Mouse (Mus musculus) CH12.LX (cell line): ENCODE measurements around the gene Tent5b. TPM values are rescaled to one million over a fixed set of nuclear protein-coding genes. Genes with fewer than 3 reads are reported as not detected.
A peak's percentile ranks its signal among the peaks of the same experiment; 100 is the strongest.

Experiments used
- DNase-seq: peaks from one replicate; pipeline ENCODE4 v3.0.0-alpha.2; 2013; ENCODE audit errors: extremely low read depth
- H3K27ac ChIP-seq: 2 replicates; pipeline ENCODE4 v1.5.1; 2012; ENCODE audit warnings: low read depth, mild to moderate bottlenecking, control low read depth, moderate library complexity; ENCODE audit not compliant: insufficient read depth
- H3K27me3 ChIP-seq: replicated peaks from 2 replicates; pipeline ENCODE3; 2012; ENCODE audit warnings: inconsistent platforms
- H3K36me3 ChIP-seq, 2 experiments: replicated peaks in 1 of 2; 2 replicates each; pipeline versions ENCODE3 to v1.6.1; 2012; ENCODE audit warnings: inconsistent platforms in 1 of 2, low read length in 1 of 2, mild to moderate bottlenecking in 1 of 2, mixed read lengths in 1 of 2, moderate library complexity in 1 of 2; ENCODE audit not compliant: control insufficient read depth in 1 of 2, insufficient read depth in 1 of 2
- H3K4me1 ChIP-seq, 2 experiments: 2 replicates each; pipeline ENCODE4 v1.6.1; 2012; ENCODE audit warnings: inconsistent platforms in 1 of 2, moderate library complexity in 1 of 2; ENCODE audit not compliant: insufficient read depth in 2 of 2, control insufficient read depth in 1 of 2
- H3K4me2 ChIP-seq: 2 replicates; pipeline ENCODE4 v1.6.1; 2012; ENCODE audit warnings: low read depth, mild to moderate bottlenecking, control low read depth; ENCODE audit not compliant: poor library complexity, insufficient read depth, severe bottlenecking
- H3K4me3 ChIP-seq, 3 experiments: fragments of 150-350 bp in 1 of 3; sonication (generic) in 1 of 3; replicated peaks in 1 of 3; 2 replicates each; pipeline versions ENCODE3 to v1.5.1; 2011 to 2012; ENCODE audit warnings: low read depth in 2 of 3, low read length in 2 of 3, mild to moderate bottlenecking in 2 of 3, moderate library complexity in 2 of 3, control low read depth in 1 of 3, improper control_type of control experiment in 1 of 3, inconsistent platforms in 1 of 3, mixed read lengths in 1 of 3; ENCODE audit not compliant: poor library complexity in 1 of 3
- H3K79me2 ChIP-seq: replicated peaks from 2 replicates; pipeline ENCODE4 v1.6.1; 2012; ENCODE audit warnings: mild to moderate bottlenecking, moderate library complexity; ENCODE audit not compliant: control insufficient read depth, poor library complexity, insufficient read depth, severe bottlenecking; ENCODE audit errors: extremely low read depth
- H3K9ac ChIP-seq: 2 replicates; pipeline ENCODE4 v1.6.1; 2012; ENCODE audit warnings: low read depth, mild to moderate bottlenecking, control low read depth, moderate library complexity; ENCODE audit not compliant: insufficient read depth
- H3K9me3 ChIP-seq: replicated peaks from 2 replicates; pipeline ENCODE3; 2012; ENCODE audit warnings: low read length, inconsistent platforms, mixed read lengths
- BHLHE40 ChIP-seq: IDR thresholded peaks from 2 replicates; pipeline ENCODE4 v1.6.1; 2011; ENCODE audit warnings: mild to moderate bottlenecking, low read depth, low read length, improper control_type of control experiment
- CTCF ChIP-seq, 2 experiments: IDR thresholded peaks in 1 of 2; conservative IDR thresholded peaks in 1 of 2; 2 replicates each; pipeline ENCODE4 v1.5.1; 2011 to 2012; ENCODE audit warnings: low read depth in 2 of 2, low read length in 2 of 2, improper control_type of control experiment in 1 of 2, inconsistent platforms in 1 of 2, mild to moderate bottlenecking in 1 of 2, moderate library complexity in 1 of 2
- E2F4 ChIP-seq: IDR thresholded peaks from 2 replicates; pipeline ENCODE4 v1.6.1; 2011; ENCODE audit warnings: low read depth, low read length, improper control_type of control experiment; ENCODE audit not compliant: insufficient replicate concordance
- ELF1 ChIP-seq: IDR thresholded peaks from 2 replicates; pipeline ENCODE4 v1.6.1; 2014; ENCODE audit warnings: low read depth, mild to moderate bottlenecking, inconsistent platforms, low read length, improper control_type of control experiment
- EP300 ChIP-seq: IDR thresholded peaks from 2 replicates; pipeline ENCODE4 v1.6.1; 2011; ENCODE audit warnings: low read length, improper control_type of control experiment
- ETS1 ChIP-seq: conservative IDR thresholded peaks from 2 replicates; pipeline ENCODE4 v1.6.1; 2012; ENCODE audit warnings: low read depth, mild to moderate bottlenecking, inconsistent platforms, low read length, improper control_type of control experiment, moderate library complexity
- GABPA ChIP-seq: IDR thresholded peaks from 2 replicates; pipeline ENCODE4 v1.6.1; 2012; ENCODE audit warnings: low read depth, low read length, improper control_type of control experiment, inconsistent platforms; ENCODE audit not compliant: insufficient replicate concordance
- HCFC1 ChIP-seq: IDR thresholded peaks from 2 replicates; pipeline ENCODE4 v1.6.1; 2012; ENCODE audit warnings: low read depth, mild to moderate bottlenecking, inconsistent platforms, low read length, improper control_type of control experiment
- IRF4 ChIP-seq: IDR thresholded peaks from 2 replicates; pipeline ENCODE4 v1.6.1; 2014; ENCODE audit warnings: low read depth, mild to moderate bottlenecking, inconsistent platforms, low read length, improper control_type of control experiment
- JUND ChIP-seq: conservative IDR thresholded peaks from 2 replicates; pipeline ENCODE4 v1.6.1; 2011; ENCODE audit warnings: low read depth, low read length, improper control_type of control experiment
- MAFK ChIP-seq: IDR thresholded peaks from 2 replicates; pipeline ENCODE4 v1.6.1; 2011; ENCODE audit warnings: low read length, improper control_type of control experiment; ENCODE audit not compliant: insufficient replicate concordance
- MAX ChIP-seq: IDR thresholded peaks from 2 replicates; pipeline ENCODE4 v1.6.1; 2011; ENCODE audit warnings: low read length, improper control_type of control experiment
- MAZ ChIP-seq: IDR thresholded peaks from 2 replicates; pipeline ENCODE4 v1.6.1; 2012; ENCODE audit warnings: low read depth, mild to moderate bottlenecking, inconsistent platforms, low read length, improper control_type of control experiment, moderate library complexity
- MEF2A ChIP-seq: IDR thresholded peaks from 2 replicates; pipeline ENCODE4 v1.6.1; 2014; ENCODE audit warnings: low read depth, mild to moderate bottlenecking, inconsistent platforms, low read length, improper control_type of control experiment, borderline replicate concordance
- MXI1 ChIP-seq: IDR thresholded peaks from 2 replicates; pipeline ENCODE4 v1.6.1; 2011; ENCODE audit warnings: mild to moderate bottlenecking, low read depth, low read length, improper control_type of control experiment
- MYC ChIP-seq: IDR thresholded peaks from 2 replicates; pipeline ENCODE4 v1.6.1; 2011; ENCODE audit warnings: low read depth, mild to moderate bottlenecking, improper control_type of control experiment, low read length
- NELFE ChIP-seq: IDR thresholded peaks from 2 replicates; pipeline ENCODE4 v1.6.1; 2011; ENCODE audit warnings: low read depth, low read length, improper control_type of control experiment
- PAX5 ChIP-seq: IDR thresholded peaks from 2 replicates; pipeline ENCODE4 v1.6.1; 2012; ENCODE audit warnings: low read length, inconsistent platforms, mixed read lengths
- POLR2A ChIP-seq: IDR thresholded peaks from 2 replicates; pipeline ENCODE4 v1.6.1; 2011; ENCODE audit warnings: low read depth, mild to moderate bottlenecking, improper control_type of control experiment, low read length
- POLR2AphosphoS2 ChIP-seq: IDR thresholded peaks from 2 replicates; pipeline ENCODE4 v1.6.1; 2011; ENCODE audit warnings: low read depth, low read length, improper control_type of control experiment
- RAD21 ChIP-seq: IDR thresholded peaks from 2 replicates; pipeline ENCODE4 v1.6.1; 2011; ENCODE audit warnings: low read depth, mild to moderate bottlenecking, low read length, improper control_type of control experiment, moderate library complexity
- SIN3A ChIP-seq: IDR thresholded peaks from 2 replicates; pipeline ENCODE4 v1.6.1; 2012; ENCODE audit warnings: low read length, improper control_type of control experiment, inconsistent platforms
- SMC3 ChIP-seq: IDR thresholded peaks from 2 replicates; pipeline ENCODE4 v1.6.1; 2011; ENCODE audit warnings: low read depth, low read length, improper control_type of control experiment
- TCF12 ChIP-seq: IDR thresholded peaks from 2 replicates; pipeline ENCODE4 v1.6.1; 2014; ENCODE audit warnings: low read depth, mild to moderate bottlenecking, inconsistent platforms, low read length, improper control_type of control experiment
- UBTF ChIP-seq: IDR thresholded peaks from 2 replicates; pipeline ENCODE4 v1.6.1; 2012; ENCODE audit warnings: low read depth, mild to moderate bottlenecking, inconsistent platforms, low read length, improper control_type of control experiment, moderate library complexity
- USF1 ChIP-seq: IDR thresholded peaks from 2 replicates; pipeline ENCODE4 v1.6.1; 2014; ENCODE audit warnings: low read depth, mild to moderate bottlenecking, inconsistent platforms, low read length, improper control_type of control experiment
- USF2 ChIP-seq: conservative IDR thresholded peaks from 2 replicates; pipeline ENCODE4 v1.6.1; 2011; ENCODE audit warnings: low read depth, low read length, improper control_type of control experiment
- ZC3H11A ChIP-seq: IDR thresholded peaks from 2 replicates; pipeline ENCODE4 v1.6.1; 2012; ENCODE audit warnings: low read depth, mild to moderate bottlenecking, inconsistent platforms, low read length, improper control_type of control experiment
- ZMIZ1 ChIP-seq: IDR thresholded peaks from 2 replicates; pipeline ENCODE4 v1.6.1; 2012; ENCODE audit warnings: low read depth, mild to moderate bottlenecking, inconsistent platforms, low read length, improper control_type of control experiment
- ZNF384 ChIP-seq: IDR thresholded peaks from 2 replicates; pipeline ENCODE4 v1.6.1; 2012; ENCODE audit warnings: low read depth, low read length, improper control_type of control experiment, inconsistent platforms
- dilution Hi-C: fragments of 300-500 bp; cut with MboI; formaldehyde crosslinking; loops from 2 replicates; pipeline ENCODE4 v1.14.3; 2020; ENCODE audit warnings: low sequenced_read_pairs; ENCODE audit not compliant: extremely low pct_unique_long_range_greater_than_20kb, extremely low pct_ligation_motif_present
- in situ Hi-C: fragments of 300-500 bp; cut with MboI; formaldehyde crosslinking; loops from 3 replicates; pipeline ENCODE4 v1.14.3; 2019; ENCODE audit warnings: low sequenced_read_pairs, low pct_ligation_motif_present, low pct_unique_long_range_greater_than_20kb, mixed read lengths
- polyA plus RNA-seq: library from polyadenylated mRNA; unstranded; fragments of >175 nt; gene quantifications from 2 replicates; pipeline ENCODE4 v1.2.1, GENCODE M21; 2012; ENCODE audit warnings: low read depth; ENCODE audit not compliant: insufficient read length
- total RNA-seq, 2 experiments: library from RNA; depleted of rRNA; stranded (reverse); fragments of 300-350 nt in 1 of 2; fragments of >200 nt in 1 of 2; gene quantifications; 2 replicates each; pipeline ENCODE4 v1.2.3; 2012 to 2014

Tent5b gene
- total and polyA plus RNA-seq, 3 experiments: not detected

DNA sequence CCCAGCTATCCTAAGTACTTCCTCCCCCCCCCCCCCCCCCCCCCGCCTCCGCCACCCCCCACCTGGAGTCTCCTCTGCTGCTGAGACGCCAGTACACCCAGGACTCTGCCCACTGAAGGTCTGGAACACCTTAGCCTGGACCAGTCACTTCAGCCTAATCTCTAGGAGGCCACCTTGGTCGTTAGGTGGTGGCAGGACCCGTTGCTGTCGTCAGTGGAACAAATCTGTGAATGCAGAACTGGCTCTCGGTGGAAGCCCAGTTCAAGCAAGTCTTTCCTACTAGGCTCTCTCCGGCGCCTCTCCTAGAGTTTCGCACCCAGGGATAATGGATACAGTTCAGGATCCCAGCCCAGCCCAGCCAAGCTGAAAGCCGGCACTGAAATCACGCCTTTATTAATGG lies 14.0 kb downstream of the Tent5b start:
- dilution Hi-C loops: no loop called here
- TF ChIP-seq ZNF384 (no peak), USF2 (no peak), UBTF (no peak), NELFE (no peak), MEF2A (no peak), MXI1 (no peak; the same call in 1 of the 2 replicates), ZC3H11A (no peak), EP300 (no peak), MYC (no peak), MAZ (no peak), MAX (no peak), CTCF (conservative IDR thresholded peaks at IDR 0.05 in 1 of 2, IDR thresholded peaks at IDR 0.05 in 1 of 2; ENCODE audit: low read depth in 2 of 2, low read length in 2 of 2) (no peak), MAFK (no peak), PAX5 (no peak), ELF1 (no peak), HCFC1 (no peak), JUND (no peak)
- no peaks in the 10 kb centered on the region for H3K36me3 ChIP-seq
- in situ Hi-C loops: no loop called here
- peak overlapping the region; percentile 32 to 51 (median 50) for H3K4me3 ChIP-seq
- H3K4me2 ChIP-seq: peak overlapping the region; percentile 97
- H3K27ac ChIP-seq: no peak overlapping the region
- H3K4me1 ChIP-seq: peaks cover 0 to 11% of the 10 kb centered on the region in 2 experiments; a peak in 2 of 4 replicates
- peak; percentile 34 for DNase-seq
- H3K27me3 ChIP-seq: peaks cover 80% of the 10 kb centered on the region
- H3K9ac ChIP-seq: peak overlapping the region; percentile 29; the same call in 1 of the 2 replicates
- no peaks in the 10 kb centered on the region for H3K9me3 ChIP-seq
- no peaks in the 10 kb centered on the region for H3K79me2 ChIP-seq

DNA sequence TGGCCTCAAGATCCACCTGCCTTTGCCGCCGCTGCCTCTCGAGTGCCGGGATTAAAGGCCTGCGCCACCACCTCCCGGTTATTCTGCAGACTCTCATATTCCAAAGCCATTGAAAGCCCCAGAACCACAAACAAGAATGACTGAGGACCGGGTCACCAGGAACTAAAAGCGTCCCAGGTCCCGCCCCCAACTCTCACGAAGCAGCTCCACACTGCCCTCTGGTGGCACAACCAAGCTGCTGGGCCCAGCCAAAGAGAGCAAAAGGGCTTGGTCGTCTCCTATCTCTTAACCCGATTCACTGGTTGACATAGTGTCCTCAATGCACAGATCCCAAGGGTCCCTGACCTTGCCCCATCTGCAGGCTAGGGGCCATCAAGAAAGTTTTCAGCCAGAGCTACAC lies 14.5 kb downstream of the Tent5b start:
- peak overlapping the region; percentile 32 to 51 (median 50) for H3K4me3 ChIP-seq
- TF ChIP-seq MAZ: peak; percentile 50; the same call in 1 of the 2 replicates
- TF ChIP-seq ELF1: peak; percentile 75
- TF ChIP-seq PAX5: no peak
- no peak for TF ChIP-seq UBTF
- TF ChIP-seq IRF4: peak; percentile 61; the same call in 1 of the 2 replicates
- no peak for TF ChIP-seq MAX
- TF ChIP-seq MXI1: no peak
- TF ChIP-seq POLR2AphosphoS2: no peak
- no peak for TF ChIP-seq ETS1
- TF ChIP-seq BHLHE40: no peak; the same call in 1 of the 2 replicates
- no peak for TF ChIP-seq GABPA
- peak; percentile 34; the same call in 1 of the 2 replicates for TF ChIP-seq HCFC1
- 0 out of 2 replicates have a peak, but pooled peaks have one; percentile 43 for TF ChIP-seq NELFE
- TF ChIP-seq POLR2A: no peak
- TF ChIP-seq E2F4: no peak
- 0 out of 2 replicates have a peak, but pooled peaks have one; percentile 45 for TF ChIP-seq TCF12
- TF ChIP-seq SIN3A: peak; percentile 45; the same call in 1 of the 2 replicates
- TF ChIP-seq SMC3: peak; percentile 90
- TF ChIP-seq ZC3H11A: peak; percentile 12; the same call in 1 of the 2 replicates
- peak; percentile 78 for TF ChIP-seq RAD21
- peak; percentile 60; the same call in 1 of the 2 replicates for TF ChIP-seq MEF2A
- TF ChIP-seq USF1: no peak
- peak; percentile 64 to 94 for TF ChIP-seq CTCF (conservative IDR thresholded peaks at IDR 0.05 in 1 of 2, IDR thresholded peaks at IDR 0.05 in 1 of 2; ENCODE audit: low read depth in 2 of 2, low read length in 2 of 2)
- no peak for TF ChIP-seq ZMIZ1
- peak overlapping the region; percentile 29; the same call in 1 of the 2 replicates for H3K9ac ChIP-seq
- DNase-seq: peak; percentile 90
- H3K9me3 ChIP-seq: no peaks in the 10 kb centered on the region
- peak overlapping the region; percentile 97 for H3K4me2 ChIP-seq
- H3K4me1 ChIP-seq: peaks cover 0 to 11% of the 10 kb centered on the region in 2 experiments; a peak in 2 of 4 replicates
- H3K27ac ChIP-seq: no peak overlapping the region
- H3K27me3 ChIP-seq: peaks cover 80% of the 10 kb centered on the region
- in situ Hi-C loops: no loop called here
- no peaks in the 10 kb centered on the region for H3K36me3 ChIP-seq
- H3K79me2 ChIP-seq: no peaks in the 10 kb centered on the region
- dilution Hi-C loops: no loop called here
